Mouse (Mus musculus) T-helper 17 cell (primary cell): ENCODE results near the gene Clba1.

Experiments used
- in situ Hi-C, 2 experiments: fragments of 300-600 bp; cut with MboI, MseI; formaldehyde crosslinking; loops; 1 replicate in 1 of 2; 2 replicates in 1 of 2; pipeline ENCODE4 v1.15.1; 2025; ENCODE audit warnings: high pct_unique_total_duplicates in 2 of 2

Clba1 gene

GRCm38 (mm10) chr12:112841338-112841892, 32.7 kb downstream of the Clba1 start:
- in situ Hi-C loops, result loop anchor here (5.0 to 10.0 kb wide), 2 partner anchors 47 to 99 kb away; no protein-coding TSS in a partner anchor

- in situ Hi-C loops, result loop anchor here (5.0 to 10.0 kb wide), 2 partner anchors 47 to 100 kb away; no protein-coding TSS in a partner anchor
Observed at GRCm38 (mm10) chr12:112842128-112842527, 33.4 kb downstream of the Clba1 start.

- in situ Hi-C loops, result loop anchor here (5.0 to 10.0 kb wide), 2 partner anchors 49 to 102 kb away; no protein-coding TSS in a partner anchor
Observed at GRCm38 (mm10) chr12:112843803-112844202, 35.1 kb downstream of the Clba1 start.

GRCm38 (mm10) chr12:112847880-112848279, 39.1 kb downstream of the Clba1 start:
- in situ Hi-C loops, result loop anchor here in 1 of 2 experiments (10.0 kb wide), 1 partner anchor 53 kb away; no protein-coding TSS in a partner anchor

GRCm38 (mm10) chr12:112849235-112850022, 40.7 kb downstream of the Clba1 start:
- in situ Hi-C loops, result loop anchor here in 1 of 2 experiments (5.0 to 10.0 kb wide), 3 partner anchors 55 to 1665 kb away; partner anchors contain the start of gene 4930595D18Rik

GRCm38 (mm10) chr12:112850344-112850743, 41.6 kb downstream of the Clba1 start:
- in situ Hi-C loops, result loop anchor here in 1 of 2 experiments (5.0 to 10.0 kb wide), 2 partner anchors 108 to 1666 kb away; partner anchors contain the start of gene 4930595D18Rik

GRCm38 (mm10) chr12:112851116-112851515, 42.4 kb downstream of the Clba1 start:
- in situ Hi-C loops, result loop anchor here in 1 of 2 experiments (5.0 to 10.0 kb wide), 2 partner anchors 109 to 1666 kb away; partner anchors contain the start of gene 4930595D18Rik

GRCm38 (mm10) chr12:112853050-112853729, 44.5 kb downstream of the Clba1 start:
- in situ Hi-C loops, result loop anchor here in 1 of 2 experiments (5.0 to 10.0 kb wide), 2 partner anchors 111 to 1668 kb away; partner anchors contain the start of gene 4930595D18Rik

GRCm38 (mm10) chr12:112854610-112855333, 46.0 kb downstream of the Clba1 start:
- in situ Hi-C loops, result loop anchor here in 1 of 2 experiments (5.0 to 10.0 kb wide), 2 partner anchors 112 to 1670 kb away; partner anchors contain the start of gene 4930595D18Rik

GRCm38 (mm10) chr12:112856338-112856737, 47.6 kb downstream of the Clba1 start:
- in situ Hi-C loops, result loop anchor here in 1 of 2 experiments (10.0 kb wide), 1 partner anchor 1672 kb away; the partner anchor contains the start of gene 4930595D18Rik

GRCm38 (mm10) chr12:112857021-112857925, 48.5 kb downstream of the Clba1 start:
- in situ Hi-C loops, result loop anchor here in 1 of 2 experiments (10.0 kb wide), 1 partner anchor 1672 kb away; the partner anchor contains the start of gene 4930595D18Rik

GRCm38 (mm10) chr12:112858581-112859336, 50.0 kb downstream of the Clba1 start:
- in situ Hi-C loops, result loop anchor here in 1 of 2 experiments (10.0 kb wide), 1 partner anchor 1674 kb away; the partner anchor contains the start of gene 4930595D18Rik

- in situ Hi-C loops, result loop anchor here in 1 of 2 experiments (10.0 kb wide), 1 partner anchor 1675 kb away; the partner anchor contains the start of gene 4930595D18Rik
Observed at GRCm38 (mm10) chr12:112859930-112860329, 51.2 kb downstream of the Clba1 start.

GRCm38 (mm10) chr12:112860765-112861164, 52.0 kb downstream of the Clba1 start:
- in situ Hi-C loops, result no loop called here

- in situ Hi-C loops, result no loop called here
Observed at GRCm38 (mm10) chr12:112861911-112862321, 53.2 kb downstream of the Clba1 start.

GRCm38 (mm10) chr12:112864804-112865203, 56.1 kb downstream of the Clba1 start:
- in situ Hi-C loops, result no loop called here
